Mouse (Mus musculus): Measurements from ENCODE around the gene Grm4.

DNA sequence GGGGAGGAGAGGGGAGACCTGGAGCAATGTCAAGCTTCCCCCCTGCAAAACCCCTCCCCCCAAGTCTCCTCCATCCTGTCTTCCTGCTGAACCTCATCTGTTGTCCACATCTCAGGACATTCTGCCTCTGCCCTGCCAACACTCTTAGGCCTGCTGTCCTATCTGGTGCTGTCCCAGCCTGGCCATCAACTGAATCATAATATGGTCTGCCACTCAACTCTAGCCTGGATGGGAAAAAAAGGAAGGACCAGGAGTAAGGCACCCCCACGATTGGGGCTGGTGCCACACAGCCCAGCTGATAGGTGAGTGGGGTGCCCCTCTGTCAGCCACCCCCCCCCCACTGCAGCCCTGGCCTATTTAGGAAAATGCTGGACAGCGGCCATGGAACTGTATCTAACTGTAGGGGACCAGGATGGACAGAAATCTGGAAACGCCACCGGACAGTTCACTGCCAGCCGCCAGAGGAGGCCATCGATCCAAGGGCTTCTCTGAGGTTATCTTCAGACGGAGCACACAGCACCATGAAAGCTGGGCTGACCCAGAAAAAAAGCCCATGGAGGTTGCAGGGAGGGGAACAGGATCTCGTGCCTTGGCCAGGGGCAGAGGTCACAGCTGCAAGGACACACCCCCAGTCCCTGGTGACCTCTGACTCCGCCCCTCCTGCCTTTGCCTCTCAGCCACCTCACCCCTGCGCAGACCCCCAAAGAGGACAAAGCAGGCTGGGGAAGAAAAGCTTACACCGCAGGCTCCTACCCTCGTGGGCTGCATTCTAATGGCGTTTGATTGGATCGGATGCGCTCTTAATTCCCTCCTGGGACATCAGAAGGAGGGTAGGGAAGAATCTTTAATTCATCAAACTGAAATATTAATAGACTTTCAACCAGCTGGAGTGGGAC lies 2.3 kb downstream of the Grm4 start:
- no peak for TF ChIP-seq POLR2A (IDR thresholded peaks at IDR 0.05; ENCODE audit: borderline replicate concordance, control insufficient read depth, low read depth, low read length)
- no peak for TF ChIP-seq CTCF (IDR thresholded peaks at IDR 0.05; ENCODE audit: control insufficient read depth, insufficient read depth, low read length)
